In the genomic region with DNA sequence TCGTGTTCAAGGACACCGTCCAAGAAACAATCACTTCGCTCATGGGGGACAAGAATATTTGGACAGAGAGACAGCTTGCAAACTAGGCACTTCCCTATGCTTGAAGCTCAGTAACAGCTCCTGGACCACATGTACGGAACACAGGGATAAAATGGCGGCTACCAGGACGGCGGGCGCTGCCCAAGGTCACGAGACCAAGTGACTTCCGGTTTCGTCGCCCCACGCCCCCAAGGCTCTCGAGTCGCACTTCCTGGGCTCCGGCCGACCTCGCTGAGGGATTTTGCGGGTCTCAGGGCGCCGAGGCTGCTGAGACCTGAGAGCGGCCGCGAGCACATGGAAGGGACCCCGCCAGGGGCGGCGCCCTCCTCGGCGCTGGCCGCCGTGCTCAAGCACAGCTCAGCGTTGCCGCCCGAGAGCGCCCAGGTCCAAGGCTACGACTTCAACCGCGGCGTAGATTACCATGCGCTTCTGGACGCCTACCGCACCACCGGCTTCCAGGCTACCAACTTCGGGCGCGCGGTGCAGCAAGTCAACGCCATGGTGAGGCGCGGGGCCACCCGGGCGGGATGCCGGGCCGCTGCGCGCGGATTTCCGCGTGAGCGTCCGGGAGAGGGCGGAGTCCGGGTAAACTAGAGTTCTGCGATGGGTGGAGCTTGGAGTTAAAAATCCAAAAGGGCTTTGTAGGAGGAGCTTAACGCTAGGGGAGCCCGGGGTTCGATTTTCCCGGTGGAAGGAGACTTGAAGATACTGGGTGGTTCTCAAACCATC, we compare ENCODE assay signal across 8 mouse cellular contexts. TPM values are rescaled to one million over a fixed set of nuclear protein-coding genes. Genes with fewer than 3 reads are reported as not detected.
A peak's percentile ranks its signal among the peaks of the same experiment; 100 is the strongest.
DNase-seq lines count a peak whose midpoint lies in the region; ATAC-seq lines count a peak whose summit lies in the region.

Gene Dhps (plus strand): TSS at position 244 of the 768 bp plus-strand sequence.

- peaks cover 21% of the 10 kb centered on the region for H3K4me1 ChIP-seq in hindbrain, embryonic 15.5 days (replicated peaks)

- H3K27ac ChIP-seq in hindbrain, embryonic 15.5 days (replicated peaks), result peak within 1 kb of the TSS; percentile 95
- H3K27ac ChIP-seq in macrophage, result peak within 1 kb of the TSS; percentile 64

- H3K27me3 ChIP-seq in hindbrain, embryonic 15.5 days, result no peaks in the 10 kb centered on the region

- ATAC-seq in hindbrain, embryonic 15.5 days (ENCODE audit: low FRiP score, low read depth), result peak; percentile 89

- H3K4me3 ChIP-seq in hindbrain, embryonic 15.5 days, result peak within 1 kb of the TSS; percentile 90
- peak within 1 kb of the TSS; percentile 73 for H3K4me3 ChIP-seq in macrophage (ENCODE audit: inconsistent target)

- H3K9me3 ChIP-seq in hindbrain, embryonic 15.5 days, result no peaks in the 10 kb centered on the region

- peaks cover 25% of the 10 kb centered on the region for H3K79me2 ChIP-seq in macrophage (ENCODE audit: inconsistent target)

- DNase-seq in R1 (ENCODE audit: low read depth, low spot score), result peak; percentile 94
- peak; percentile 90 to 94 for DNase-seq in cerebellum, postnatal 25 days
- peak; percentile 91 to 94 for DNase-seq in frontal cortex, postnatal 36 days (ENCODE audit: low spot score in 2 of 2)
- peak; percentile 90 to 91 for DNase-seq in left cerebral cortex, adult 18-20 months (ENCODE audit: low spot score in 2 of 2)
- peak; percentile 94 for DNase-seq in right cerebral cortex, adult 18-20 months
- DNase-seq in urinary bladder, postnatal 10 days (ENCODE audit: low spot score), result peak; percentile 71

- peak within 1 kb of the TSS; percentile 79 for H3K4me2 ChIP-seq in hindbrain, embryonic 15.5 days

- under 1% methylated on average over 68 of the region's 68 CpGs for whole genome bisulfite sequencing in hindbrain, embryonic 15.5 days
- WGBS in macrophage (ENCODE audit: missing documents), result 0% methylated on average over 67 of the region's 68 CpGs

- peaks cover 38% of the 10 kb centered on the region for H3K36me3 ChIP-seq in hindbrain, embryonic 15.5 days
- peaks cover 31% of the 10 kb centered on the region for H3K36me3 ChIP-seq in macrophage (ENCODE audit: inconsistent target)

- H3K9ac ChIP-seq in hindbrain, embryonic 15.5 days, result peak within 1 kb of the TSS; percentile 79

RNA-seq across cellular contexts. Expression of gene Dhps, which starts in this region (rescaled TPM):
- polyA plus RNA-seq in hindbrain, embryonic 15.5 days (2015; fragmentation: Nextera tagmentation; extraction: Ambion mirVana), result 103 and 111 TPM in 2 replicates
- 10 to 100 TPM; 63.8 to 68.7 TPM for total RNA-seq in left cerebral cortex, adult 18-20 months (2021)
- total RNA-seq in macrophage (2018; cell fraction: chromatin; rRNA removed), result 100 to 1,000 TPM in 7 of 26 experiments, 10 to 100 TPM in 19; 38.2 to 170 (median 83.3) TPM
- total RNA-seq in macrophage (2018; cell fraction: cytosol; rRNA removed), result 10 to 100 TPM; 31.8 to 51.9 (median 42.7) TPM
- total RNA-seq in macrophage (2018; cell fraction: nucleus; rRNA removed), result 100 to 1,000 TPM in 3 of 26 experiments, 10 to 100 TPM in 23; 32.9 to 135 (median 62.8) TPM
- 28.6 to 47.4 TPM (median 37.1 TPM) in 3 replicates for polyA plus RNA-seq in macrophage (2018)

Comparison
In these comparisons a context has a peak if more than half of its experiments do, and no peak if none do; other contexts are left out.
1. Peak in every context shown above with its lines: DNase-seq, ATAC-seq, H3K4me3 ChIP-seq and H3K27ac ChIP-seq.